Mouse (Mus musculus): ENCODE measurements around the gene Dync2li1.

DNA sequence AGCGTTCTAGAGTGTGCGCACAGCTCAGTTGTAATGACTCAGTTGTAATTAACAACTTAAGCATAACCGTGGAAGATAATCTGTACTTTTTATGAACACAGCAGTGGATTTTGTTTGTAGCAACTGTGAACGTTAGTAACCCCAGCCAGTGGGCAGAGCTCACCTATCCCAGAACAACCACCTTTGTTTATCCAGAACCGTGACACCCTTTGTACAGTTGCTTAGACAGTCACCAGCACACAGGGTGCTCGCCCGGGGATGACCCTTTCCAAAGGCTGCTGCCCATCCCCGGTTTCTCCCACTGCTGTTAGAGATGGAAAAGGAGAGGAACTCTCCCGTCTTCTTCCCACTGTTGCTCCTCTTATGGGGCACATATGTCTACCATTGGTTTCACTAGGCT, 27.2 kb downstream of the Dync2li1 start:
- no peak for TF ChIP-seq POLR2A (IDR thresholded peaks at IDR 0.05; ENCODE audit: low read depth, low read length)
- TF ChIP-seq CTCF (IDR thresholded peaks at IDR 0.05; ENCODE audit: extremely low read depth, insufficient read depth, insufficient read length, insufficient replicate concordance): no peak
